ENCODE assay signal across 16 mouse cellular contexts in genomic region chr2:59601452-59601851, GRCm38 (mm10).
"Had no signal": no experiment of that assay in that cellular context is flagged by ENCODE, and none has a peak within 500 bp of the region (broad histone marks: within the 10 kb centered on the region; RNA-seq: fewer than 3 reads in every experiment).

No protein-coding gene starts in this region.

- H3K9ac ChIP-seq: limb, embryonic 13.5 days; liver, embryonic 12.5 days; lung, embryonic 14.5 days; midbrain, embryonic 15.5 days; neural tube, embryonic 13.5 days; stomach, embryonic 15.5 days had no signal

- DNase-seq: kidney, adult 8-10 months; kidney, postnatal 25 days; lung, embryonic 14.5 days; lung, postnatal 10 days; right cerebral cortex, postnatal 14 days; thymus, adult 2 months; thymus, postnatal 25 days had no signal

- ATAC-seq: liver, embryonic 12.5 days; midbrain, embryonic 15.5 days had no signal

- H3K4me3 ChIP-seq: left cerebral cortex, adult 2 months; limb, embryonic 13.5 days; liver, embryonic 12.5 days; megakaryocyte, embryonic 14.5 days; midbrain, embryonic 15.5 days; neural tube, embryonic 13.5 days; stomach, embryonic 15.5 days had no signal

- H3K27ac ChIP-seq: left cerebral cortex, adult 2 months; liver, embryonic 12.5 days; macrophage; midbrain, embryonic 15.5 days; neural tube, embryonic 13.5 days; stomach, embryonic 15.5 days had no signal

- H3K36me3 ChIP-seq: limb, embryonic 13.5 days; liver, embryonic 12.5 days; midbrain, embryonic 15.5 days; neural tube, embryonic 13.5 days; stomach, embryonic 15.5 days had no signal

- H3K9me3 ChIP-seq: limb, embryonic 13.5 days; liver, embryonic 12.5 days; megakaryocyte, embryonic 14.5 days; midbrain, embryonic 15.5 days; neural tube, embryonic 13.5 days; stomach, embryonic 15.5 days had no signal

- H3K27me3 ChIP-seq: liver, embryonic 12.5 days; midbrain, embryonic 15.5 days; stomach, embryonic 15.5 days had no signal

- H3K4me2 ChIP-seq: liver, embryonic 12.5 days; lung, embryonic 14.5 days; midbrain, embryonic 11.5 days; midbrain, embryonic 15.5 days; neural tube, embryonic 13.5 days; stomach, embryonic 15.5 days had no signal
